10 mouse cellular contexts compared by ENCODE assay signal in genomic region chr2:167350126-167350650, GRCm38 (mm10). TPM values are rescaled to one million over a fixed set of nuclear protein-coding genes. Genes with fewer than 3 reads are reported as not detected.
DNase-seq lines count a peak whose midpoint lies in the region; ATAC-seq and TF ChIP-seq lines count a peak whose summit lies in the region.
"Had no signal": no experiment of that assay in that cellular context is flagged by ENCODE, and none has a peak within 500 bp of the region (broad histone marks: within the 10 kb centered on the region; RNA-seq: fewer than 3 reads in every experiment).

No protein-coding gene starts in this region.

- no peak for TF ChIP-seq POLR2A in ES-Bruce4 (IDR thresholded peaks at IDR 0.05; ENCODE audit: insufficient read depth, low read length)

- no peak for TF ChIP-seq EP300 in ES-Bruce4 (IDR thresholded peaks at IDR 0.05; ENCODE audit: insufficient read depth, low read depth, low read length)
- TF ChIP-seq EP300 in liver, postnatal 0 days (IDR thresholded peaks at IDR 0.05; ENCODE audit: low read depth): no peak

- no peak for DNase-seq in intestine, embryonic 14.5 days (ENCODE audit: low spot score)
- peak; percentile 38 for DNase-seq in forebrain, postnatal 0 days
- DNase-seq in liver, postnatal 0 days: no peak
- no peak for DNase-seq in urinary bladder, postnatal 14 days (ENCODE audit: low spot score)
- DNase-seq in retina, postnatal 1 day: no peak
- no peak for DNase-seq in layer of hippocampus, postnatal 25 days (ENCODE audit: extremely low spot score in 1 of 2, low spot score in 1 of 2)
- DNase-seq: cerebellum, postnatal 36 days had no signal

- H3K4me2 ChIP-seq in intestine, embryonic 14.5 days (ENCODE audit: low read length): peak overlapping the region; percentile 90; the same call in 1 of the 2 replicates
- no peak overlapping the region; the same call in 1 of the 2 replicates for H3K4me2 ChIP-seq in intestine, postnatal 0 days (replicated peaks; ENCODE audit: low read depth)
- H3K4me2 ChIP-seq in forebrain, postnatal 0 days (ENCODE audit: low read depth): peak overlapping the region; percentile 84
- H3K4me2 ChIP-seq in liver, postnatal 0 days (ENCODE audit: low read depth, low read length): peak overlapping the region; percentile 80; the same call in 1 of the 2 replicates

- H3K4me1 ChIP-seq in intestine, embryonic 14.5 days (replicated peaks; ENCODE audit: control insufficient read depth, insufficient read depth, low read length): peaks cover 14% of the 10 kb centered on the region
- H3K4me1 ChIP-seq in intestine, postnatal 0 days (replicated peaks; ENCODE audit: control insufficient read depth, insufficient read depth, low read length): peaks cover 5% of the 10 kb centered on the region; the same call in 1 of the 2 replicates
- H3K4me1 ChIP-seq in ES-Bruce4 (ENCODE audit: control insufficient read depth, insufficient read depth, low read length): peaks cover 2% of the 10 kb centered on the region
- no peaks in the 10 kb centered on the region for H3K4me1 ChIP-seq in forebrain, postnatal 0 days (ENCODE audit: insufficient read depth)
- peaks cover 37% of the 10 kb centered on the region for H3K4me1 ChIP-seq in liver, postnatal 0 days (ENCODE audit: insufficient read depth)

- no peak for ATAC-seq in intestine, embryonic 14.5 days (replicated peaks; ENCODE audit: low FRiP score, low TSS enrichment, low read depth)
- ATAC-seq in intestine, postnatal 0 days: no peak
- ATAC-seq in forebrain, postnatal 0 days: no peak
- no peak for ATAC-seq in liver, postnatal 0 days

- no peaks in the 10 kb centered on the region for H3K9me3 ChIP-seq in intestine, embryonic 14.5 days (ENCODE audit: control insufficient read depth, low read length)
- no peaks in the 10 kb centered on the region for H3K9me3 ChIP-seq in intestine, postnatal 0 days (ENCODE audit: control insufficient read depth)
- H3K9me3 ChIP-seq in ES-Bruce4 (replicated peaks; ENCODE audit: control insufficient read depth, insufficient read depth, low read length, poor library complexity, severe bottlenecking): no peaks in the 10 kb centered on the region
- no peaks in the 10 kb centered on the region for H3K9me3 ChIP-seq in forebrain, postnatal 0 days (ENCODE audit: low read length)
- H3K9me3 ChIP-seq in liver, postnatal 0 days (ENCODE audit: low read length): no peaks in the 10 kb centered on the region

- no peaks in the 10 kb centered on the region for H3K36me3 ChIP-seq in intestine, embryonic 14.5 days (ENCODE audit: control insufficient read depth, insufficient read depth, low read length)
- H3K36me3 ChIP-seq in intestine, postnatal 0 days (ENCODE audit: control insufficient read depth, insufficient read depth): no peaks in the 10 kb centered on the region
- no peaks in the 10 kb centered on the region for H3K36me3 ChIP-seq in ES-Bruce4 (ENCODE audit: control insufficient read depth, insufficient read depth, low read length, poor library complexity, severe bottlenecking)
- H3K36me3 ChIP-seq in forebrain, postnatal 0 days (ENCODE audit: insufficient read depth): no peaks in the 10 kb centered on the region
- no peaks in the 10 kb centered on the region for H3K36me3 ChIP-seq in liver, postnatal 0 days (replicated peaks; ENCODE audit: insufficient read depth, low read length)

- no peak overlapping the region for H3K4me3 ChIP-seq in intestine, embryonic 14.5 days (ENCODE audit: low read depth, low read length)
- H3K4me3 ChIP-seq in intestine, postnatal 0 days (ENCODE audit: low read depth, low read length): no peak overlapping the region
- H3K4me3 ChIP-seq in ES-Bruce4 (ENCODE audit: low read depth, low read length): no peak overlapping the region
- H3K4me3 ChIP-seq in forebrain, postnatal 0 days (ENCODE audit: low read depth, low read length): peak overlapping the region; percentile 74
- H3K4me3 ChIP-seq in liver, postnatal 0 days (ENCODE audit: low read depth, low read length): no peak overlapping the region

- H3K27me3 ChIP-seq in intestine, embryonic 14.5 days (replicated peaks; ENCODE audit: control insufficient read depth, insufficient read depth, low read length): 0 out of 2 replicates have a peak, but pooled peaks cover 3% of the 10 kb centered on the region
- H3K27me3 ChIP-seq in intestine, postnatal 0 days (replicated peaks; ENCODE audit: control insufficient read depth, insufficient read depth, low read length): no peaks in the 10 kb centered on the region
- peaks cover 2% of the 10 kb centered on the region; the same call in 1 of the 2 replicates for H3K27me3 ChIP-seq in ES-Bruce4 (ENCODE audit: control insufficient read depth, insufficient read depth, low read length, poor library complexity, severe bottlenecking)
- H3K27me3 ChIP-seq in forebrain, postnatal 0 days (ENCODE audit: insufficient read depth, low read length): no peaks in the 10 kb centered on the region
- peaks cover 11% of the 10 kb centered on the region; the same call in 1 of the 2 replicates for H3K27me3 ChIP-seq in liver, postnatal 0 days (ENCODE audit: insufficient read depth, low read length)
- H3K27me3 ChIP-seq: Patski had no signal

- H3K27ac ChIP-seq in intestine, embryonic 14.5 days (ENCODE audit: low read depth): no peak overlapping the region
- H3K27ac ChIP-seq in intestine, postnatal 0 days (ENCODE audit: low read depth, low read length): no peak overlapping the region
- no peak overlapping the region for H3K27ac ChIP-seq in ES-Bruce4 (ENCODE audit: insufficient read depth, low read length)
- no peak overlapping the region for H3K27ac ChIP-seq in forebrain, postnatal 0 days (ENCODE audit: low read depth, low read length)
- no peak overlapping the region; the same call in 1 of the 2 replicates for H3K27ac ChIP-seq in liver, postnatal 0 days (ENCODE audit: low read depth)

- WGBS in intestine, embryonic 14.5 days: 57% methylated on average over 8 of the region's 8 CpGs
- 69% methylated on average over 8 of the region's 8 CpGs for WGBS in intestine, postnatal 0 days
- WGBS in forebrain, postnatal 0 days: 58% methylated on average over 8 of the region's 8 CpGs
- WGBS in liver, postnatal 0 days (ENCODE audit: insufficient replicate concordance): 42% methylated on average over 8 of the region's 8 CpGs

- TF ChIP-seq CTCF in intestine, postnatal 0 days (IDR thresholded peaks at IDR 0.05; ENCODE audit: low read depth): no peak
- TF ChIP-seq CTCF in ES-Bruce4 (IDR thresholded peaks at IDR 0.05; ENCODE audit: low read depth, low read length): no peak
- TF ChIP-seq CTCF in forebrain, postnatal 0 days (IDR thresholded peaks at IDR 0.05; ENCODE audit: low read depth): no peak
- no peak for TF ChIP-seq CTCF in liver, postnatal 0 days (IDR thresholded peaks at IDR 0.05; ENCODE audit: low read depth)

- H3K9ac ChIP-seq in intestine, embryonic 14.5 days (ENCODE audit: low read length): no peak overlapping the region
- H3K9ac ChIP-seq in intestine, postnatal 0 days (ENCODE audit: low read depth, low read length): no peak overlapping the region
- H3K9ac ChIP-seq in ES-Bruce4 (ENCODE audit: low read depth, poor library complexity, severe bottlenecking): peak overlapping the region; percentile 96; the same call in 1 of the 2 replicates
- no peak overlapping the region; the same call in 1 of the 2 replicates for H3K9ac ChIP-seq in forebrain, postnatal 0 days
- no peak overlapping the region for H3K9ac ChIP-seq in liver, postnatal 0 days (replicated peaks)

RNA-seq across cellular contexts. Expression of gene B4galt5, which starts 1.2 kb away (rescaled TPM):
- 9.6 and 10.6 TPM in 2 replicates for polyA plus RNA-seq in intestine, embryonic 14.5 days (2014; fragmentation: Nextera tagmentation; extraction: Ambion mirVana)
- 22.4 and 26.6 TPM in 2 replicates for polyA plus RNA-seq in intestine, postnatal 0 days (2015; fragmentation: Nextera tagmentation; extraction: Ambion mirVana)
- polyA plus RNA-seq in ES-Bruce4 (2011; ENCODE audit: insufficient read depth, insufficient read length, low read depth, missing spikeins): 23.9 and 30.5 TPM in 2 replicates
- 57.4 and 60.7 TPM in 2 replicates for total RNA-seq in forebrain, postnatal 0 days (2014; rRNA removed)
- polyA plus RNA-seq in forebrain, postnatal 0 days (2015; fragmentation: Nextera tagmentation; extraction: Ambion mirVana): 21.1 and 27.4 TPM in 2 replicates
- 3.2 and 4.2 TPM in 2 replicates for polyA plus RNA-seq in liver, postnatal 0 days (2015; fragmentation: Nextera tagmentation; extraction: Ambion mirVana)
- 10 to 100 TPM; 45.5 to 53.0 TPM for total RNA-seq in layer of hippocampus, postnatal 25 days (2021)
